Mouse (Mus musculus) lung, postnatal 0 days (tissue): ENCODE results near the gene Plxnb2.

ENCODE experiments used
- CTCF ChIP-seq: IDR thresholded peaks from 2 replicates; pipeline ENCODE4 v1.5.1; 2016; ENCODE audit warnings: antibody characterized with exemption, mild to moderate bottlenecking
- EP300 ChIP-seq: IDR thresholded peaks from 2 replicates; pipeline ENCODE4 v1.6.1; 2016; ENCODE audit warnings: antibody characterized with exemption, mild to moderate bottlenecking, control low read depth

- TF ChIP-seq CTCF (peak; percentile 50), EP300 (no peak)
Observed at GRCm38 (mm10) chr15:89123595-89123994, 57.0 kb downstream of the Plxnb2 start.
